Mouse (Mus musculus) intestine, postnatal 0 days (tissue): Measurements from ENCODE around the gene 1700020A23Rik. TPM values are rescaled to one million over a fixed set of nuclear protein-coding genes. Genes with fewer than 3 reads are reported as not detected.
A peak's percentile ranks its signal among the peaks of the same experiment; 100 is the strongest.

Experiments
- ATAC-seq: fragments of 200-750 bp; cut with Nextera tagmentation; 2 replicates; pipeline ENCODE4 v1.8.0; 2017; ENCODE audit warnings: mild to moderate bottlenecking, moderate TSS enrichment, moderate library complexity
- H3K27ac ChIP-seq: fragments of 300-500 bp; sonication (generic); 2 replicates; pipeline ENCODE4 v1.5.1; 2014; ENCODE audit warnings: mild to moderate bottlenecking, low read depth, low read length, moderate library complexity
- H3K27me3 ChIP-seq: fragments of 300-500 bp; sonication (generic); replicated peaks from 2 replicates; pipeline ENCODE4 v1.6.1; 2014; ENCODE audit warnings: low read length, mixed read lengths; ENCODE audit not compliant: control insufficient read depth, insufficient read depth
- H3K36me3 ChIP-seq: fragments of 300-500 bp; sonication (generic); 2 replicates; pipeline ENCODE4 v1.6.1; 2014; ENCODE audit warnings: mild to moderate bottlenecking, moderate library complexity; ENCODE audit not compliant: control insufficient read depth, insufficient read depth
- H3K4me1 ChIP-seq: fragments of 300-500 bp; sonication (generic); replicated peaks from 2 replicates; pipeline ENCODE4 v1.6.1; 2014; ENCODE audit warnings: antibody characterized with exemption, low read length, mixed read lengths; ENCODE audit not compliant: control insufficient read depth, insufficient read depth
- H3K4me2 ChIP-seq: fragments of 300-500 bp; sonication (generic); replicated peaks from 2 replicates; pipeline ENCODE4 v1.6.1; 2014; ENCODE audit warnings: low read depth, mild to moderate bottlenecking, moderate library complexity
- H3K4me3 ChIP-seq: fragments of 300-500 bp; sonication (generic); 2 replicates; pipeline ENCODE4 v1.5.1; 2014; ENCODE audit warnings: low read depth, low read length
- H3K9ac ChIP-seq: fragments of 300-500 bp; sonication (generic); 2 replicates; pipeline ENCODE4 v1.6.1; 2014; ENCODE audit warnings: mild to moderate bottlenecking, low read depth, low read length
- H3K9me3 ChIP-seq: fragments of 300-500 bp; sonication (generic); 2 replicates; pipeline ENCODE4 v1.6.1; 2016; ENCODE audit warnings: mixed run types; ENCODE audit not compliant: control insufficient read depth
- CTCF ChIP-seq: sonication (generic); IDR thresholded peaks from 2 replicates; pipeline ENCODE4 v1.5.1; 2016; ENCODE audit warnings: low read depth, mild to moderate bottlenecking, control low read depth, antibody characterized with exemption, moderate library complexity
- WGBS: fragments of 180-500 bp; shearing (Covaris S2); extraction: QIAGEN DNeasy Blood & Tissue Kit; methylation state at CpG from one replicate; pipeline ENCODE4 v1.1.7; 2014; 5-methylcytosine and 5-hydroxymethylcytosine counted together
- polyA plus RNA-seq: library from polyadenylated mRNA; unstranded; fragments of >200 nt; fragmentation: Nextera tagmentation; extraction: Ambion mirVana; gene quantifications from 2 replicates; pipeline ENCODE4 v1.2.1, GENCODE M21; 2015

Gene 1700020A23Rik
- polyA plus RNA-seq, 1 experiment from 2014 or later: not detected

DNA sequence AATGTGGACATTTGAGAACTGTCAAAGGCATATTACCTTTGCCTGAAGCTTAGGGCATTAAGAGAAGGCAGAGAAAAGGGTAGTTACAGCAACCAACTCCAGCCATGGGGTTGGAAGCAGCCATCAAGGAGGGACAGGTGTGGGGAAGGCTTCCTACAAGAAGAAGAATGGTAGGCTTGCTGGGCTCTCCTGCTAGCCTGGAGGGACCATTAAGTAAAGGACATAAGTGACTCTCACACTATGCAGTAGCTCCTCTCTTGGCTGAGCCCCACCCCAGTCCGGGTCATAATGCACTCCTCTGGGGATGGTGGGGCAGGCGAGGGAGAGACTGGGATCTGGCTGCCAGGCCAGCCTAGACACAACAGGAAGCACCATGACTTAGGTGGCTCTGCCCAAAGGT, 1.1 kb downstream of the 1700020A23Rik start, which contains the start of gene Tmem239:
Gene Tmem239 (plus strand): TSS at position 301 of the 400 bp plus-strand sequence.
- no peaks in the 10 kb centered on the region for H3K9me3 ChIP-seq
- no peak within 1 kb of the TSS for H3K4me3 ChIP-seq
- no peaks in the 10 kb centered on the region for H3K27me3 ChIP-seq
- no peaks in the 10 kb centered on the region for H3K36me3 ChIP-seq
- WGBS: 72% methylated on average over 2 of the region's 2 CpGs
- no peak for TF ChIP-seq CTCF
- no peak within 1 kb of the TSS for H3K27ac ChIP-seq
- ATAC-seq: no peak
- no peak within 1 kb of the TSS for H3K9ac ChIP-seq
- no peaks in the 10 kb centered on the region for H3K4me1 ChIP-seq
- H3K4me2 ChIP-seq: no peak within 1 kb of the TSS

DNA sequence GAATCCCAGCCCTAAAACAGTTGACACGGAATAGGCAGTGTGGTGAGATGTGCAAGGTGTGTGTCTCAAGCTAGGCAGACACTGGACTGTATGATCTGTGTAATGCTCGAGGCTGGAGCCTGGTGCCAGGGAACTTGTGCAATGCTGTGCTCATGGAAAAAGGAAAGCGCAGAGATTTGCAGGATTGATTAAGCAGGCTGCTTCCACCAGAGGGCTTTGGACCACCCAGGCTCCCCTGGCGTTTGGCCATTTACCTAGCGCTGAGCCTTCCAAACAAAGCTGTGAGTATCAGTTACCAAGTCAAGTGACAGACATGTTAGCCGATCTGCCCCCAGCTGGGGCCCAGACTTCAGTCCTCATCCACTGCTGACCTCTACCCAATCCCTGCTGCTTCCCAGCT, 3.1 kb downstream of the 1700020A23Rik start:
- no peaks in the 10 kb centered on the region for H3K4me1 ChIP-seq
- no peak overlapping the region for H3K9ac ChIP-seq
- H3K27ac ChIP-seq: no peak overlapping the region
- no peaks in the 10 kb centered on the region for H3K27me3 ChIP-seq
- H3K9me3 ChIP-seq: no peaks in the 10 kb centered on the region
- WGBS: 22% methylated on average over 6 of the region's 6 CpGs
- no peak overlapping the region for H3K4me3 ChIP-seq
- no peak overlapping the region for H3K4me2 ChIP-seq
- ATAC-seq: no peak
- H3K36me3 ChIP-seq: no peaks in the 10 kb centered on the region
- peak; percentile 25; the same call in 1 of the 2 replicates for TF ChIP-seq CTCF

GRCm38 (mm10) chr2:130411558-130412495, 6.8 kb downstream of the 1700020A23Rik start:
- H3K4me2 ChIP-seq: no peak overlapping the region

DNA sequence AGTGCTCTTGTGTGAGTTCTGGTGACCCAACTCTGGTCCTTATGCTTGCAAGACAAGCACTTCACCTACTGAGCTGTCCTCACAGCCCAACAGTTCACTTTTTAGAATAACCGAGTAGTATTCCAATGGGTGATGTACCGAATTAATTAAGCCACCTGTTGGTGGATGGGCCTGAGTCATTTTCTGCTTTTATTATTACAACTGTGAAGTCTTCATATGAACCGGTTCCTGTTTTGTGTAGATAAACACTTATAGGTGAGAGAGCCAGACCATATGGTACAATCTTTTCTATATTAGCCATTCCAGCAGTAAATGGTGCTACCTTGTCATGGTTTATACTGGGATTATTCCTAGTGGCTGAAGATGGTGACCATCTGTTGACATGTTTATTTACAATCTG, 7.7 kb downstream of the 1700020A23Rik start:
- 75% methylated on average over 3 of the region's 3 CpGs for WGBS
- TF ChIP-seq CTCF: no peak
- Histone ChIP-seq H3K36me3 (no peaks in the 10 kb centered on the region), H3K4me2 (no peak overlapping the region), H3K9me3 (no peaks in the 10 kb centered on the region), H3K9ac (no peak overlapping the region), H3K4me1 (no peaks in the 10 kb centered on the region), H3K27me3 (no peaks in the 10 kb centered on the region), H3K4me3 (no peak overlapping the region), H3K27ac (no peak overlapping the region)
- ATAC-seq: no peak

More at GRCm38 (mm10) chr2:130411558-130412495, 6.8 kb downstream of the 1700020A23Rik start:
- no peak overlapping the region for H3K27ac ChIP-seq
- no peaks in the 10 kb centered on the region for H3K4me1 ChIP-seq
- peak; percentile 93 for TF ChIP-seq CTCF
- no peak overlapping the region for H3K9ac ChIP-seq
- peak; percentile 63; the same call in 1 of the 2 replicates for ATAC-seq
- no peaks in the 10 kb centered on the region for H3K27me3 ChIP-seq
- no peaks in the 10 kb centered on the region for H3K9me3 ChIP-seq
- 37% methylated on average over 16 of the region's 16 CpGs for WGBS
- H3K4me3 ChIP-seq: no peak overlapping the region
- no peaks in the 10 kb centered on the region for H3K36me3 ChIP-seq

GRCm38 (mm10) chr2:130414094-130414856, 9.2 kb downstream of the 1700020A23Rik start:
- Histone ChIP-seq H3K4me3 (no peak overlapping the region), H3K27ac (no peak overlapping the region), H3K36me3 (peaks cover 6% of the 10 kb centered on the region; the same call in 1 of the 2 replicates), H3K4me2 (no peak overlapping the region), H3K4me1 (no peaks in the 10 kb centered on the region), H3K9ac (no peak overlapping the region), H3K27me3 (no peaks in the 10 kb centered on the region), H3K9me3 (no peaks in the 10 kb centered on the region)
- no peak for ATAC-seq
- peak; percentile 38; the same call in 1 of the 2 replicates for TF ChIP-seq CTCF
- WGBS: 75% methylated on average over 6 of the region's 6 CpGs
